Mouse (Mus musculus): ENCODE results near the gene Gm17019.
"Not testable (repeated sequence)": the region's sequence is repeated elsewhere in the genome, so short reads cannot be mapped to it uniquely, and the experiment has no call there.

Gm17019 gene

GRCm38 (mm10) chr5:14996670-14997249 is 36.0 kb downstream of the Gm17019 start:
- DNase-seq (ENCODE audit: low spot score in 2 of 2) = not testable (repeated sequence)

DNA sequence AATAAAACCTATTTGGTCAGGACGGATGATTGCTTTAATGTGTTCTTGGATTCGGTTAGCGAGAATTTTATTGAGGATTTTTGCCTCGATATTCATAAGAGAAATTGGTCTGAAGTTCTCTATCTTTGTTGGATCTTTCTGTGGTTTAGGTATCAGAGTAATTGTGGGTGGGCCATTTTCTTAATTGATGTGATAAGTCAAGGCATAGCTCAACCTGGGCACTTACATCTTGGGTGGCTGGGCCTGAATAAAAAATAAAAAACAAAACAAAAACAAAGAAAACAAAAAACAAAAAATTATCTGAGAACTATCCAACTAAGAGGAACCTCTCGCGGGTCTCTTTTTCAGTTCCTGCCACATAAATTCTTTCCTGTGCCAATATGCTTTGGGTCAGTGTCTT is 38.7 kb downstream of the Gm17019 start:
- not testable (repeated sequence) for DNase-seq (ENCODE audit: low spot score in 2 of 2)

DNA sequence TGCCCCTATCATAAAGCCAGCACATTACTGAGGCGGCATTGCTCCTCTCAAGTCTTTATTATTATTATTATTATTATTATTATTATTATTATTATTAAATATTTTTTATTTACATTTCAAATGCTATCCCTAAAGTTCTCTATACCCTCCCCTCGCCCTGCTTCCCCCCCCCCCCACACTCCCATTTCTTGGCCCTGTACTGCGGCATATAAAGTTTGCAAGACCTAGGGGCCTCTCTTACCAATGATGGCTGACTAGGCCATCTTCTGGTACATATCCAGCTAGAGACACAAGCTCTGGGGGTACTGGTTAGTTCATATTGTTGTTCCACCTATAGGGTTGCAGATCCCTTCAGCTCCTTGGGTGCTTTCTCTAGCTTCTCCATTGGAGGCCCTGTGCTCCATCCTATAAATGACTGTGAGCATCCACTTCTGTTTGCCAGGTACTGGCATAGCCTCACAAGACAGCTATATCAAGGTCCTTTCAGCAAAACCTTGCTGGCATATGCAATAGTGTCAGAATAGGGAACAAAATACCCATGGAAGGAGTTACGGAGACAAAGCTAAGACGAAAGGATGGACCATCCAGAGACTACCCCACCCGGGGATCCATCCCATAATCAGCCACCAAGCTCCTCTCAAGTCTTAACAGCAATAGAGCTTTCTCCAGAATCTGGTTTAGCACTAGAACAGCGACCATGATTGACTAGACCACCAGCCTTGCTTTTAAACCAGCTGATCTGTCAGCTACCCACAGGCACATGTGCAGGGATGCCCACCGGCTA is 42.2 kb downstream of the Gm17019 start:
- DNase-seq (ENCODE audit: low spot score in 2 of 2) = not testable (repeated sequence)

DNA sequence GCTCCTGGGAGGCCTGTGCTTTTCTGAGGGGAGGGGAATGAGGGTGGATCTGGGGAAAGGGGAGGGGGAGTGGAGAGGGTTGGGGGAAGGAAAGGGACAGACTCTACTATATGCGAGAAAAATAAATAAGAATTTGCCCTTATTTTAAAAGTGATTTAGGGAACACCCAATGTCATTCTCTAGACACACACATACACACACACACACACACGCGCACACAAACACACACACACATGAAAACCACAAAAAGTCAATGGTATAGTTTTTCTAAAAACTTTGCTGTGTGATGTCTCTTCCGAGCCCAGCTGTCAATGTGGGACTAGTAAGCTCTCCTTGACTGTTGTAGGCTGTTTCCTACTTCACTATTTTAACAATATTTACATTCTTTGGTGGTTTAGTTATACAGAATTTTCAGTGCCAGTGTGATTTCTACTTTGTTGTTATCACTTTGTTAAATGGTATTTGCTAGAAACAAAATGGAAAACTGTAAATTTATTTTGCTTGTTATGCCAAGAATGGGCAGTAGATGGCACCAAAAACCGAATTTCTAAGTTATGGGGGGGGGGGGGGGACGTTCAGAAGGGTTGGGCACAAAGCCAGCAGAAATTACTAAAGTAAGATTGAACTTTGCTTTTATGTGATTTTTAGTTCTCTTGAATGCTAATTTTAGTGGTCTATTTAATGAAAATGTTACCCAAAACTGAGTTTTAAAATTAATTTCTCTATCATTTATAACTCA is 46.0 kb downstream of the Gm17019 start:
- DNase-seq (ENCODE audit: low spot score in 2 of 2) = not testable (repeated sequence)
